Mouse (Mus musculus): ENCODE data around the gene Gas7. TPM values are rescaled to one million over a fixed set of nuclear protein-coding genes. Genes with fewer than 3 reads are reported as not detected.
A peak's percentile ranks its signal among the peaks of the same experiment; 100 is the strongest.

Gas7 gene
- polyA plus RNA-seq, 1 experiment from 2014 or later, result 5.4 TPM

DNA sequence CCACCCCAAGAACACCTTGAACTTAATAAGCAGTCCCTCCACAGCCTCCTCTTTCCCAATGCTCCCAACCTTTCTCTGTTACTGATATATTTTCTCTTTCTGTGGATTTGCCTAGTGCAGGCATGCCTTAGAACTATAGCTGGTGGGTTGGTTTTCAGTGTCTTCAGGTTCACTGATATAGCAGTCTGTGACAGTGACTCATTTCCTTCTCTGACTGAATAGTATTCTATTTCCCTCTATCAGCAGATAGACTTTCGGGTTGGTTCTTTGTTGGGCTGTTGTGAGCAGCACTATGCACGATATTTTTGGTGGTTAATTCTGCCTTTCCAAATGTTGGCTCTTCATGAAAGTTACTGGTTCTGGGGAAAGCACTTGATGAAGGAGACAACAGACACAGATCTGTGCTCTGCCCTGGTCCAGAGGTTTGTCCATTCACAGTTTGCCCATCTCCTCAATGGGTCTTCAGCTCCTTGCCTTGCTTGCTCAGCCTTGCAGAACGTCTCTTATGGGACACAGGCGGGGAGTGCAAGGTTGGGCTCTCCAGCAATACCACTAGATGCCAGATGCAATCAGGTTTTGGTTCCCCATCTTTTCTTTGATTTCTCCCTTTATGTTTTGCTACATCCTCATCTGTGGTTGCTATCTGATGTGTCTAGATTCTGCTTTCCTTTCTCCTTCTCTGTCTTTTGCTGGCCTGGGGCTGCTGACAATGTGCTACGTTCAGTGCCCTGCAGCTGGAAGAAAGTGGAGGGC, 25.1 kb downstream of the Gas7 start:
- no peak for ATAC-seq
- no peak for TF ChIP-seq CTCF (IDR thresholded peaks at IDR 0.05; ENCODE audit: low read depth)
- H3K36me3 ChIP-seq (ENCODE audit: control insufficient read depth, insufficient read depth), result no peaks in the 10 kb centered on the region
- no peaks in the 10 kb centered on the region for H3K27me3 ChIP-seq (replicated peaks; ENCODE audit: control insufficient read depth, insufficient read depth, low read length)
- no peak overlapping the region for H3K4me3 ChIP-seq (ENCODE audit: low read depth, low read length)
- no peak overlapping the region for H3K4me2 ChIP-seq (replicated peaks; ENCODE audit: low read depth)
- no peak overlapping the region for H3K27ac ChIP-seq (ENCODE audit: low read depth, low read length)
- no peaks in the 10 kb centered on the region for H3K4me1 ChIP-seq (replicated peaks; ENCODE audit: control insufficient read depth, insufficient read depth, low read length)
- H3K9me3 ChIP-seq (ENCODE audit: control insufficient read depth), result no peaks in the 10 kb centered on the region
- 86% methylated on average over 5 of the region's 5 CpGs for WGBS
- no peak overlapping the region for H3K9ac ChIP-seq (ENCODE audit: low read depth, low read length)

DNA sequence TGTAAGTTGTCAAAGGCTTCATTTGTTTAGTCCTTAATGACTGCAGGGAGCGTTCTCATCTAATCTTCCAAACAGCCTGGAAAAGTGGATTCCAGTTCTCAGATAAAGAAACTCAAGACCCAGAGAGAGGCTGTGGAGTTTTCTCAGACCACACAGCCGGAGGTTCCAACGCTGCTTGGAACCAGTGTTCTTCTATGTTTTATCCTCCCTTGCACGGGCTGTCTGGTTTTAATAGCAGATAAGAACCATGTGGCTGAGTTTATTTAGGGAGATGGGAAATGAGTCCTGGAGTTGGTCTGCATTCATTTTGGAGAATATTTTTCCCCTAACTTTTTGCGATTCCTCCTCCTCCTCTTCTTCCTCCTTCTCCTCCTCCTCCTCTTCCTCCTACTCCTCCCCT, 26.5 kb downstream of the Gas7 start:
- no peak for TF ChIP-seq CTCF (IDR thresholded peaks at IDR 0.05; ENCODE audit: low read depth)
- 55% methylated on average over 5 of the region's 5 CpGs for WGBS
- Histone ChIP-seq H3K4me2 (replicated peaks; ENCODE audit: low read depth) (no peak overlapping the region), H3K27ac (ENCODE audit: low read depth, low read length) (no peak overlapping the region), H3K4me1 (replicated peaks; ENCODE audit: control insufficient read depth, insufficient read depth, low read length) (no peaks in the 10 kb centered on the region), H3K9ac (ENCODE audit: low read depth, low read length) (no peak overlapping the region), H3K27me3 (replicated peaks; ENCODE audit: control insufficient read depth, insufficient read depth, low read length) (no peaks in the 10 kb centered on the region), H3K4me3 (ENCODE audit: low read depth, low read length) (no peak overlapping the region), H3K36me3 (ENCODE audit: control insufficient read depth, insufficient read depth) (no peaks in the 10 kb centered on the region), H3K9me3 (ENCODE audit: control insufficient read depth) (no peaks in the 10 kb centered on the region)
- no peak for ATAC-seq

DNA sequence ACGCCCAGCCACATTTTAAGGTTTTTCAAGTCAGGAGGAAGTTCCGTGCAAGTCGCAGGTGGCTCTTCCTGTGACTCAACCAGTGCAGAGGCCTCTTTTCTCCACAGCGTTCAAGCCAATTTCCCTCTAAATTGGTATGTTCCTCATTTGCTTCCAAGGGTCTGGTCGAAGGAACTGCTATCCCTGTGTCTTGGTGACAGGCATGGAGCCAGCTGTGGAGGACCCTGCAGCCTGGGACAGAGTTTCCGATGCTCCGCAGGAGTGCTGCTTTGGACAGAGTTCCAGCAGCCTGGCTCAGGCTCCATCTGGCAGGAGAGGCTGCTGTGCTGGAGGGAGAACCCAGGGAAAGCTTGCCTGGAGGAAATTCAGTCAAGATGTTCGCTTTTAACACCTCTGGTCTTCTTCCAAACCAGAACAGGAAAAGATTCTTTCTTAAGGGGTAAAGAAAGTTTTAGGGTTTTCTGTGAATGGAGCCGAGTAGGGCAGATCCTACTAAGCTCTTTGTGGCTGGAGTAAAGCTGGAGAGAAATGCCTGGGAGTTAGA, 27.1 kb downstream of the Gas7 start:
- no peak overlapping the region for H3K9ac ChIP-seq (ENCODE audit: low read depth, low read length)
- no peaks in the 10 kb centered on the region for H3K27me3 ChIP-seq (replicated peaks; ENCODE audit: control insufficient read depth, insufficient read depth, low read length)
- ATAC-seq, result no peak
- no peak overlapping the region for H3K4me2 ChIP-seq (replicated peaks; ENCODE audit: low read depth)
- no peaks in the 10 kb centered on the region for H3K9me3 ChIP-seq (ENCODE audit: control insufficient read depth)
- no peak for TF ChIP-seq CTCF (IDR thresholded peaks at IDR 0.05; ENCODE audit: low read depth)
- no peak overlapping the region for H3K4me3 ChIP-seq (ENCODE audit: low read depth, low read length)
- H3K36me3 ChIP-seq (ENCODE audit: control insufficient read depth, insufficient read depth), result no peaks in the 10 kb centered on the region
- no peaks in the 10 kb centered on the region for H3K4me1 ChIP-seq (replicated peaks; ENCODE audit: control insufficient read depth, insufficient read depth, low read length)
- WGBS, result 60% methylated on average over 9 of the region's 9 CpGs
- H3K27ac ChIP-seq (ENCODE audit: low read depth, low read length), result no peak overlapping the region

DNA sequence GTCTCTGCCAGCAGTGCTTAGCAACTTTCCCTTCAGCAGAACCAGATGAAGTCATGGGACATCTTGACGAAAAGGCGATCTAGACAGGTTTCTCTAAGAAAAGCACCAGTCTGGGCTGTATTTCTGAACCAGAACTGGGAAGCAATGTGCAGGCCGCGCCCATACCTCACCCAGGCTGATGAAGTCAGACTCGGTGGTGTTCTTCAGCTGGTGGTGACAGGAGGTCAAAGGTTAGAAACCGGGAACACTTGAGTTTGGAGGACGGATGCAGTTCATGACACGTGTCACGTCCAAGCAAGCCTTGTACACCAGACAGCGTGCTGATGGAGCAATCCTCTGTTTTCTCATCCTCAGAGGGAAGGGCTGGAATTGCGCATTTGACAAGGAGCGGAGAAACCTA, 32.9 kb downstream of the Gas7 start:
- no peak for TF ChIP-seq CTCF (IDR thresholded peaks at IDR 0.05; ENCODE audit: low read depth)
- Histone ChIP-seq H3K27ac (ENCODE audit: low read depth, low read length) (no peak overlapping the region), H3K4me3 (ENCODE audit: low read depth, low read length) (no peak overlapping the region), H3K4me2 (replicated peaks; ENCODE audit: low read depth) (no peak overlapping the region), H3K4me1 (replicated peaks; ENCODE audit: control insufficient read depth, insufficient read depth, low read length) (no peaks in the 10 kb centered on the region), H3K9ac (ENCODE audit: low read depth, low read length) (no peak overlapping the region), H3K9me3 (ENCODE audit: control insufficient read depth) (no peaks in the 10 kb centered on the region), H3K27me3 (replicated peaks; ENCODE audit: control insufficient read depth, insufficient read depth, low read length) (no peaks in the 10 kb centered on the region), H3K36me3 (ENCODE audit: control insufficient read depth, insufficient read depth) (no peaks in the 10 kb centered on the region)
- peak; percentile 60 for ATAC-seq
- WGBS, result 63% methylated on average over 12 of the region's 12 CpGs

DNA sequence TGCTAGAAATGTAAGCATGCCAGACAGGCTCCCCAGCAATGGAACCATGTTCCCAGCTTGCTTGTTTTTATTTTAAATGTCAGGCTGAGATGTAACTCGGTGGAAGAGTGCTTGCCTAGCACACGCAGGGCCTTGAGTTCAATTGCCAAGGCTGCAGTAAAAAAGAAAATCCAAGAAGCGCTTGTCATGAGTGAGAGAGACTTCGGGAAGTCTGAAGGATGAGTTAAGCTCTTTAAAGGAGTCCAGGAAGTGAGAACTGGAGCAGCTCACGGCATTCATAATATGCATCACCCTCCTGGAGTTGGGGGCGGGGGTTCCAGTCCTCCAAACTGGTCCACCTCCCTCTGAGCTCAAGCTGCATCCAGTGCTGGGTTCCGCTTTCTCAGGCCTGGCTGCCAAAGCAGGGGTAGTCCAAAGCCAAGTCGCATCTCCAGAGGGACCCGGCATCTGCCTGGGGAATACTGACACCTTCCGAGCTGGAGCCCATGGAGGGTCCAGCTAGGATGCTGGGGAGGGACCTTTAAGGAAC, 34.5 kb downstream of the Gas7 start:
- H3K4me3 ChIP-seq (ENCODE audit: low read depth, low read length), result no peak overlapping the region
- ATAC-seq, result no peak
- H3K9ac ChIP-seq (ENCODE audit: low read depth, low read length), result no peak overlapping the region
- no peaks in the 10 kb centered on the region for H3K9me3 ChIP-seq (ENCODE audit: control insufficient read depth)
- no peak overlapping the region for H3K27ac ChIP-seq (ENCODE audit: low read depth, low read length)
- H3K4me2 ChIP-seq (replicated peaks; ENCODE audit: low read depth), result no peak overlapping the region
- TF ChIP-seq CTCF (IDR thresholded peaks at IDR 0.05; ENCODE audit: low read depth), result no peak
- no peaks in the 10 kb centered on the region for H3K4me1 ChIP-seq (replicated peaks; ENCODE audit: control insufficient read depth, insufficient read depth, low read length)
- no peaks in the 10 kb centered on the region for H3K27me3 ChIP-seq (replicated peaks; ENCODE audit: control insufficient read depth, insufficient read depth, low read length)
- 77% methylated on average over 10 of the region's 10 CpGs for WGBS
- no peaks in the 10 kb centered on the region for H3K36me3 ChIP-seq (ENCODE audit: control insufficient read depth, insufficient read depth)

DNA sequence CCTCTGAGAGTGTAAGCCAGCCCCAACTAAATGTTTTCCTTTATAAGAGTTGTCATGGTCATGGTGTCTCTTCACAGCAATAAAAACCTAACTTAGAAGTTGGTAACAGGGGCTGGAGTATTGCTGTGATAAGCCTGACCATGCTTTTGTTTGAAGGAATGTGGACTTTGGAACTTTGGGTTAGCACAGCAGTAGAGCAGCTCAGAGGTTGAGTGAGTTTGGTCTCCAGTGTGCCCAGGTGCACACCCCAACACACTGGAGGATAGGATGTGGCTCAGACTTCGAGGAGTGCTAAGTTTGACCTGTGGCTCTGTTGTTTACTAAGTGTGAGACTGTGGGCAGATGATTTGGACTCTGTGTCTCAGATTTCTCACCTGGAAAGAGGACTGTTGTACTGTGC, 41.6 kb downstream of the Gas7 start:
- ATAC-seq, result no peak
- H3K27me3 ChIP-seq (replicated peaks; ENCODE audit: control insufficient read depth, insufficient read depth, low read length), result no peaks in the 10 kb centered on the region
- no peaks in the 10 kb centered on the region for H3K36me3 ChIP-seq (ENCODE audit: control insufficient read depth, insufficient read depth)
- no peak overlapping the region for H3K27ac ChIP-seq (ENCODE audit: low read depth, low read length)
- WGBS, result 37% methylated on average over 1 of the region's 1 CpGs
- no peaks in the 10 kb centered on the region for H3K4me1 ChIP-seq (replicated peaks; ENCODE audit: control insufficient read depth, insufficient read depth, low read length)
- no peak overlapping the region for H3K4me3 ChIP-seq (ENCODE audit: low read depth, low read length)
- H3K9me3 ChIP-seq (ENCODE audit: control insufficient read depth), result no peaks in the 10 kb centered on the region
- H3K4me2 ChIP-seq (replicated peaks; ENCODE audit: low read depth), result no peak overlapping the region
- TF ChIP-seq CTCF (IDR thresholded peaks at IDR 0.05; ENCODE audit: low read depth), result no peak
- no peak overlapping the region for H3K9ac ChIP-seq (ENCODE audit: low read depth, low read length)
